Mouse (Mus musculus) cerebellum, postnatal 10 days (tissue): Measurements from ENCODE around the gene Macrod2.

Experiments used
- DNase-seq, 2 experiments: peaks; one replicate each; pipeline ENCODE4 v3.0.0; 2021; ENCODE audit warnings: mixed read lengths in 2 of 2

Gene Macrod2

GRCm38 (mm10) chr2:140395179-140395578 is at the start of gene Macrod2:
TSS of gene Macrod2 (plus strand) at chr2:140395309.
- DNase-seq: peak; percentile 99 to 100

GRCm38 (mm10) chr2:140359905-140360304 is 35.2 kb upstream of the Macrod2 start:
- DNase-seq: no peak

- DNase-seq: no peak
Observed at GRCm38 (mm10) chr2:140364804-140365203, 30.3 kb upstream of the Macrod2 start.

- DNase-seq: no peak
Observed at GRCm38 (mm10) chr2:140389525-140389924, 5.6 kb upstream of the Macrod2 start, which contains the start of gene Sel1l2. TSS of gene Sel1l2 (minus strand) at chr2:140389706.

- DNase-seq: peak; percentile 71 to 77
Observed at GRCm38 (mm10) chr2:140395744-140396231, 679 bp downstream of the Macrod2 start.

- no peak for DNase-seq
Observed at GRCm38 (mm10) chr2:140425844-140426243, 30.7 kb downstream of the Macrod2 start.

- peak; percentile 28 to 75 for DNase-seq
Observed at GRCm38 (mm10) chr2:140427283-140427682, 32.2 kb downstream of the Macrod2 start.

GRCm38 (mm10) chr2:140439081-140439480 is 44.0 kb downstream of the Macrod2 start:
- no peak for DNase-seq

- no peak for DNase-seq
Observed at GRCm38 (mm10) chr2:140448636-140449035, 53.5 kb downstream of the Macrod2 start.

- no peak for DNase-seq
Observed at GRCm38 (mm10) chr2:140475770-140476169, 80.7 kb downstream of the Macrod2 start.

- no peak for DNase-seq
Observed at GRCm38 (mm10) chr2:140476891-140477290, 81.8 kb downstream of the Macrod2 start.

GRCm38 (mm10) chr2:140482604-140483003 is 87.5 kb downstream of the Macrod2 start:
- no peak for DNase-seq

GRCm38 (mm10) chr2:140497688-140498087 is 102.6 kb downstream of the Macrod2 start:
- peak; percentile 5 to 21 for DNase-seq

GRCm38 (mm10) chr2:140500951-140501350 is 105.8 kb downstream of the Macrod2 start:
- peak; percentile 73 to 75 for DNase-seq

- DNase-seq: no peak
Observed at GRCm38 (mm10) chr2:140521472-140521871, 126.4 kb downstream of the Macrod2 start.

- DNase-seq: peak; percentile 10 to 18
Observed at GRCm38 (mm10) chr2:140530214-140530613, 135.1 kb downstream of the Macrod2 start.

GRCm38 (mm10) chr2:140532024-140532423 is 136.9 kb downstream of the Macrod2 start:
- no peak for DNase-seq

- peak in 1 of 2 experiments; percentile 3 for DNase-seq
Observed at GRCm38 (mm10) chr2:140532859-140533519, 137.9 kb downstream of the Macrod2 start.

- DNase-seq: no peak
Observed at GRCm38 (mm10) chr2:140533621-140534020, 138.5 kb downstream of the Macrod2 start.

- DNase-seq: no peak
Observed at GRCm38 (mm10) chr2:140534583-140534982, 139.5 kb downstream of the Macrod2 start.

- DNase-seq: peak; percentile 4 to 18
Observed at GRCm38 (mm10) chr2:140535832-140536571, 140.9 kb downstream of the Macrod2 start.

- no peak for DNase-seq
Observed at GRCm38 (mm10) chr2:140549286-140549685, 154.2 kb downstream of the Macrod2 start.

GRCm38 (mm10) chr2:140561426-140561825 is 166.3 kb downstream of the Macrod2 start:
- no peak for DNase-seq

GRCm38 (mm10) chr2:140570874-140571273 is 175.8 kb downstream of the Macrod2 start:
- no peak for DNase-seq
